Mouse (Mus musculus) thymus, adult 2 months (tissue): ENCODE data around the gene Olfr70. TPM values are rescaled to one million over a fixed set of nuclear protein-coding genes. Genes with fewer than 3 reads are reported as not detected.

Experiments
- DNase-seq: peaks from one replicate; pipeline ENCODE4 v3.0.0; 2021
- H3K27ac ChIP-seq: fragments of 200-500 bp; 2 replicates; pipeline ENCODE4 v1.5.1; 2012; ENCODE audit warnings: low read length, control low read depth; ENCODE audit not compliant: control insufficient read depth, insufficient read depth
- H3K27me3 ChIP-seq: fragments of 200-500 bp; 2 replicates; pipeline ENCODE4 v1.6.1; 2012; ENCODE audit warnings: mild to moderate bottlenecking, low read length, moderate library complexity, mixed read lengths; ENCODE audit not compliant: control insufficient read depth, insufficient read depth
- H3K36me3 ChIP-seq: fragments of 200-500 bp; 2 replicates; pipeline ENCODE4 v1.6.1; 2012; ENCODE audit warnings: mild to moderate bottlenecking, low read length, moderate library complexity; ENCODE audit not compliant: control insufficient read depth, insufficient read depth
- H3K4me1 ChIP-seq: fragments of 200-500 bp; replicated peaks from 2 replicates; pipeline ENCODE4 v1.6.1; 2012; ENCODE audit warnings: low read length; ENCODE audit not compliant: control insufficient read depth, insufficient read depth
- H3K4me3 ChIP-seq: fragments of 200-500 bp; 2 replicates; pipeline ENCODE4 v1.5.1; 2012; ENCODE audit warnings: mild to moderate bottlenecking, low read length, control low read depth, moderate library complexity; ENCODE audit not compliant: control insufficient read depth, insufficient read depth
- CTCF ChIP-seq: fragments of 200-500 bp; IDR thresholded peaks from 2 replicates; pipeline ENCODE4 v1.5.1; 2012; ENCODE audit warnings: mild to moderate bottlenecking, control low read depth, low read length, moderate library complexity, borderline replicate concordance; ENCODE audit not compliant: control insufficient read depth, poor library complexity, insufficient read depth; ENCODE audit errors: extremely low read depth
- POLR2A ChIP-seq: fragments of 200-500 bp; IDR thresholded peaks from 2 replicates; pipeline ENCODE4 v1.6.1; 2012; ENCODE audit warnings: mild to moderate bottlenecking, low read length, control low read depth, moderate library complexity; ENCODE audit not compliant: control insufficient read depth, poor library complexity, insufficient read depth; ENCODE audit errors: extremely low read depth
- WGBS: fragments of 180-500 bp; shearing (Covaris S2); methylation state at CpG from one replicate; pipeline ENCODE4 v1.1.7; 2018; 5-methylcytosine and 5-hydroxymethylcytosine counted together
- polyA plus RNA-seq: library from polyadenylated mRNA; depleted of rRNA; stranded (reverse); fragments of >200 nt; gene quantifications from 2 replicates; pipeline ENCODE4 v1.2.3, GENCODE M21; 2012

Olfr70 gene
- polyA plus RNA-seq, 1 experiment, result not detected

DNA sequence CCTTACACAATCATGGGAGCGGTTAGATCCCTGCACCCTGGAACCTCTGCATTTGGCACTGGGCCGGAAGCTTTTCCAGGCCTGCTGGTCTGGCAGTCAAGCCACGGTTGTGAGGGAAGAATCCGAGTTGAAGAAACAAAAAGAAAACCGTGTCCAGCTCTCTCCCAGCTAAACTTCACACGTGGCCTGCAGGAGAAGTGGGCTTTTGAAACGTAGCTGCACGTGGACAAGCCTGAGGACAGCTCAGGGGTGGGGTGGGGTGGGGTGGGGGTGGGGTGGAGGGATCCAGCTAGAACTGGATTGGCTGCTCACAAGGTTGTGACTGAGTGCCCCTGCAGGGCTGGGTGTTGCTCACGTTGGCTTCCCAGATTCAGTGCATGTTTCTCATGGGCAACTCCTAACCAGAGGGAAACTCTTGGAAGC, 5.3 kb downstream of the Olfr70 start:
- Histone ChIP-seq H3K27me3 (no peaks in the 10 kb centered on the region), H3K36me3 (no peaks in the 10 kb centered on the region), H3K27ac (no peak overlapping the region), H3K4me1 (no peaks in the 10 kb centered on the region), H3K4me3 (no peak overlapping the region)
- no peak for TF ChIP-seq POLR2A
- no peak for TF ChIP-seq CTCF
- DNase-seq, result no peak
- 68% methylated on average over 9 of the region's 9 CpGs for WGBS

DNA sequence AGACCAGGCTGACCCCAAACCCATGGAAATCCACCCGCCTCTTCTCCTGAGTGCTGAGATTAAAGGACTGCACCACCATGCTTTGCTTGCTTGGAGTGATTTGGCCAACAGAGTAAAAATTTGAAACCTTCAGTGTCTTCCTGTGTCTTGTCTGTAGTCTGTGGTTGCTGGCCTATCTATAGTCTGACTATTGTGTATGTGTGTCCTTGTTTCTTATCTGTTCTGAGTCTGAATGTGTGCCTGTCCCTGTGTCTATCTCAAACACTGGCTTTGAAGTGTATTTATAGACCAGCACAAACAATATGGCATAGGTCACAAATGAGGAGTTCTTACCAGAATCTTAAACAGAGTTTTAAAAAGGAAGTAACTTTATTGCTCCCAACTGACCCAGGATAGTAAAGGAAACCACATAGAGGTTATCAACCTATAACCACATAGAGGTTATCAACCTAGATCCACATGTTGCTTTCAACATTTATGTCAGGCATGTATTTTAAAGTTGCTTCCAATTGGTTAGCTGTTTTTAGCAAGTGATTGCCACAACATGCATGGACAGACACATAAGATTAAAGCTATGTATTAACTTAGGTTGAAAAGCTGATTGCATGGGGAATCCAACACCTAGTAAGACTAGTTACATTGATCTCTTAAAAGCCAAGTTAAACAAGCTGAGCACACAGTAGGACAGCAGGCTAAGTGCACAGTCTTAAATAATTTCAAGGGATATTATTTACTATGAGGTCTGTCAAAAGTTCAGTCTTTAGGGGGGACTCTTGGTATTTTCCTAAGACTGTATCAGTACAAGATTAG, 6.0 kb downstream of the Olfr70 start:
- no peaks in the 10 kb centered on the region for H3K36me3 ChIP-seq
- DNase-seq, result no peak
- H3K4me1 ChIP-seq, result no peaks in the 10 kb centered on the region
- H3K27me3 ChIP-seq, result no peaks in the 10 kb centered on the region
- no peak overlapping the region for H3K27ac ChIP-seq
- WGBS, result 81% methylated on average over 1 of the region's 1 CpGs
- no peak overlapping the region for H3K4me3 ChIP-seq
- no peak for TF ChIP-seq CTCF
- no peak for TF ChIP-seq POLR2A

DNA sequence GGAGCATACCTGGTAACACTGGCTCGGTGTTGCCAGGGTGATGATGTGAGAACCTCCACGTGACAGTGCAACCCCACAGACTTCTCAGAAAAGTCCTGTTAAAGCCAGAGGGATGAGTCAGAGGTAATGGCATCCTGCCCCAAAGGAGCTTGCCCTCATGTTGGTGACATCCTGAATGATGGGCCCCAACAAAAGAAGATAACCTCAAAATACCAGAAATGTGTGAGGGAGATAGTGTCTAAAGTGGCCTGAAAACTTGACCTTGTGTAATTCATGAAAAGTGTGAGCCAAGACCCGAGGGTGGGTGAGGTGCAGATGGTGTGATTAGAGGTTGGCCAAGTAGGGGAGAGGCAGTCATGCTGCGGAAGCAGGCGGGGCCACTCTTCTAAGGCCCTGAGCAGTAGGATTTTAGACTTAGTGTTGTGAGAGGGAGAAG, 6.8 kb downstream of the Olfr70 start:
- TF ChIP-seq CTCF (no peak), POLR2A (no peak)
- 63% methylated on average over 5 of the region's 5 CpGs for WGBS
- H3K4me3 ChIP-seq, result no peak overlapping the region
- H3K27me3 ChIP-seq, result no peaks in the 10 kb centered on the region
- no peaks in the 10 kb centered on the region for H3K4me1 ChIP-seq
- DNase-seq, result no peak
- no peak overlapping the region for H3K27ac ChIP-seq
- H3K36me3 ChIP-seq, result no peaks in the 10 kb centered on the region

DNA sequence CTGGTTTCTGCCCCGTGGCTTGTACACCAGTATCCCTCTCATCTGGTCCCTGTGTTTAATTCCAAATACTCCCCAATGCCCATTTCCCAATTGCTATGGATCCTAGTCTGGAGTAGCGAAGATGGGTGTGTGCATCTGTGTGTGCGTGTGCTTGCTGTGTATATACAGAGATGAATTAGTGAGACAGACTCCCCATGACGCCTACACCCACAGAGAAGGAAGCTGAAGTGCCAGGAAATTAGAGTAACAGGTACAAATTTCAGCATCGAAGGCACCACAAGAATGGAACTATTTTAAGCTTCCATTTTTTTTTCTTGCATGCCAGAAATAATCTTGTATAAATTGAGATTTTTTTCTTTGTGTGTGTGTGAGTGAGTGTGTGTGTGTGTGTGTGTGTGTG, 9.6 kb downstream of the Olfr70 start:
- H3K4me1 ChIP-seq, result no peaks in the 10 kb centered on the region
- no peak for TF ChIP-seq CTCF
- no peak for DNase-seq
- no peak overlapping the region for H3K27ac ChIP-seq
- H3K4me3 ChIP-seq, result no peak overlapping the region
- no peaks in the 10 kb centered on the region for H3K36me3 ChIP-seq
- WGBS, result 73% methylated on average over 5 of the region's 5 CpGs
- no peaks in the 10 kb centered on the region for H3K27me3 ChIP-seq

DNA sequence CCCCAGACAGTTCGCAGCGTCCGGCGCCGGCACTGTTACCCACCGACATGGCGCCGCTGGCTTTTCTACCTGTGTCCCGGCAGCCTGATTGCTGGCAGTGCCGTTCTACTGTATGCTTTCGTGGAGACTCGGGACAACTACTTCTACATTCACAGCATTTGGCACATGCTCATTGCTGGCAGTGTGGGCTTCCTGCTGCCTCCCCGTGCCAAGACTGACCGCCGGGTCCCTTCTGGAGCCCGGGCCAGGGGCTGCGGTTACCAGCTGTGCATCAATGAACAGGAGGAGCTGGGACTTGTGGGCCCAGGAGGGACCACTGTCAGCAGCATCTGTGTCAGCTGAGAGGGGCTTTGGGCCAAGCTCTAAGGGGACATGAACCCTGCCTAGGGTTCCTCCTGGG, 10.6 kb downstream of the Olfr70 start:
- WGBS, result 96% methylated on average over 17 of the region's 17 CpGs

DNA sequence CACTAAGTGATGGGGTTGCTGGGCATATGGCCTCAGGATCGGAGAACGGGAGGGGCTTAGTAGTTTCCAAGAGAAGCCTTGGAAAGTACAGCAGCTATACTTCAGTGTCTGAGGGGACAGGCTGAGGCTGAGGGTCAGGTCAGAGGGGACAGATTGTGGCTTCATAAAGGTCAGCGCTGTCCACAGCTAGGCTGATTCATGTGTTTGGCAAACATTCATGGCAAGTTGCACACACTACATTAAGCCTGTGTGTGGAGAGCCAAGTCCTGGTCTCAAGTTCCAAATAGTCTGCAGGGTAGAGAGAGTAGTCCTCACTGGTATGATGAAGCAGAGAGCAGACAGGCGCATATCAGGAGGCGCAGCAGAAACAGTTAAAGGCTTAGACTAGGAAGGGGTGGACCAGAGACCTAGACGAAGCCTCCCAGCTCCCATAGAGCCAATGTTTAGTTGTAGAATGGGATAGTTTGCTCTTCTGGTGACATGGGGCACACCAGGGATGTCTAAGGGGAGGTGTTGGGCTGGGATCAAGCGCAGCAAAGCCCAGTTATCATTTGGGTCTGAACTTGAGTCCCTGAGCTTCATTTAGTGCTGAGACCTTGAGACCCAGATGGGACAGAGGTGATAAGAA, 21.1 kb downstream of the Olfr70 start:
- Histone ChIP-seq H3K36me3 (no peaks in the 10 kb centered on the region), H3K27me3 (no peaks in the 10 kb centered on the region), H3K27ac (no peak overlapping the region), H3K4me3 (no peak overlapping the region), H3K4me1 (no peaks in the 10 kb centered on the region)
- WGBS, result 97% methylated on average over 7 of the region's 7 CpGs
- TF ChIP-seq POLR2A, result no peak
- TF ChIP-seq CTCF, result no peak
- DNase-seq, result no peak

More for the DNA sequence above, 10.6 kb downstream of the Olfr70 start:
- TF ChIP-seq POLR2A (no peak), CTCF (no peak)
- no peak overlapping the region for H3K27ac ChIP-seq
- H3K36me3 ChIP-seq, result no peaks in the 10 kb centered on the region
- no peaks in the 10 kb centered on the region for H3K4me1 ChIP-seq
- H3K27me3 ChIP-seq, result no peaks in the 10 kb centered on the region
- no peak overlapping the region for H3K4me3 ChIP-seq
- no peak for DNase-seq
